Mouse (Mus musculus) embryo, embryonic 10.5 days (tissue): ENCODE measurements at regions not wholly inside any gene's neighbourhood (a gene's known extent, or its start where the extent isn't known, plus 50 kb on each side); places are given as distances from the start of the nearest gene placed in this dataset.

ENCODE experiments used
- DNase-seq: peaks from one replicate; pipeline ENCODE4 v3.0.0-alpha.2; 2015; ENCODE audit warnings: low spot score

GRCm38 (mm10) chr1:61273843-61274242 lies 296.1 kb downstream of the Icos start:
- DNase-seq: no peak

- DNase-seq: no peak
Measured at GRCm38 (mm10) chr1:61274244-61274643, 296.5 kb downstream of the Icos start.

GRCm38 (mm10) chr1:61277170-61277710 lies 299.5 kb downstream of the Icos start:
- DNase-seq: no peak

GRCm38 (mm10) chr1:61288185-61288584 lies 310.5 kb downstream of the Icos start:
- no peak for DNase-seq

- no peak for DNase-seq
Measured at GRCm38 (mm10) chr1:61288946-61289345, 311.2 kb downstream of the Icos start.

- DNase-seq: no peak
Measured at GRCm38 (mm10) chr1:61289552-61289951, 311.8 kb downstream of the Icos start.

GRCm38 (mm10) chr1:61293106-61293505 lies 315.4 kb downstream of the Icos start:
- no peak for DNase-seq

GRCm38 (mm10) chr1:61295219-61295618 lies 317.5 kb downstream of the Icos start:
- DNase-seq: no peak

- DNase-seq: no peak
Measured at GRCm38 (mm10) chr1:61296831-61297230, 319.1 kb downstream of the Icos start.

- no peak for DNase-seq
Measured at GRCm38 (mm10) chr1:61297361-61297760, 319.6 kb downstream of the Icos start.

GRCm38 (mm10) chr1:61298064-61298463 lies 320.3 kb downstream of the Icos start:
- DNase-seq: peak; percentile 93

- DNase-seq: no peak
Measured at GRCm38 (mm10) chr1:61298779-61299178, 321.1 kb downstream of the Icos start.

GRCm38 (mm10) chr1:61300491-61300890 lies 322.8 kb downstream of the Icos start:
- peak; percentile 47 for DNase-seq

GRCm38 (mm10) chr1:61301041-61302030 lies 323.6 kb downstream of the Icos start:
- peak; percentile 51 for DNase-seq

GRCm38 (mm10) chr1:61302570-61303071 lies 324.9 kb downstream of the Icos start:
- peak; percentile 55 for DNase-seq

GRCm38 (mm10) chr1:61306296-61306695 lies 328.6 kb downstream of the Icos start:
- no peak for DNase-seq

- no peak for DNase-seq
Measured at GRCm38 (mm10) chr1:61309563-61309962, 329.1 kb upstream of the Pard3b start.

GRCm38 (mm10) chr1:61310063-61310760 lies 328.4 kb upstream of the Pard3b start:
- no peak for DNase-seq

GRCm38 (mm10) chr1:61310761-61311090 lies 327.9 kb upstream of the Pard3b start:
- no peak for DNase-seq

- DNase-seq: no peak
Measured at GRCm38 (mm10) chr1:61313196-61313595, 325.4 kb upstream of the Pard3b start.

- DNase-seq: no peak
Measured at GRCm38 (mm10) chr1:61316261-61316660, 322.4 kb upstream of the Pard3b start.

GRCm38 (mm10) chr1:61316736-61317135 lies 321.9 kb upstream of the Pard3b start:
- no peak for DNase-seq

- DNase-seq: no peak
Measured at GRCm38 (mm10) chr1:61318042-61318441, 320.6 kb upstream of the Pard3b start.
